Mouse (Mus musculus) urinary bladder, adult 18-20 months (tissue): ENCODE measurements around the gene Mob1a.
"Not testable (repeated sequence)": the region's sequence is repeated elsewhere in the genome, so short reads cannot be mapped to it uniquely, and the experiment has no call there.

Experiments
- DNase-seq, 2 experiments: peaks; one replicate each; pipeline ENCODE4 v3.0.0; 2022; ENCODE audit warnings: low spot score in 2 of 2, mixed read lengths in 2 of 2

Gene Mob1a

GRCm38 (mm10) chr6:83342957-83343356 is 17.1 kb downstream of the Mob1a start:
- no peak for DNase-seq

- not testable (repeated sequence) for DNase-seq
Observed at GRCm38 (mm10) chr6:83345285-83345684, 19.5 kb downstream of the Mob1a start.

- DNase-seq, result no peak
Observed at GRCm38 (mm10) chr6:83347916-83348315, 22.1 kb downstream of the Mob1a start.

- no peak for DNase-seq
Observed at GRCm38 (mm10) chr6:83348873-83349272, 23.1 kb downstream of the Mob1a start, which contains the start of gene Bola3. Bola3 (plus strand) TSS chr6:83349147.

GRCm38 (mm10) chr6:83349274-83349958 is 23.6 kb downstream of the Mob1a start:
- peak; percentile 85 to 98 for DNase-seq

GRCm38 (mm10) chr6:83350172-83350571 is 24.4 kb downstream of the Mob1a start:
- no peak for DNase-seq

- DNase-seq, result no peak
Observed at GRCm38 (mm10) chr6:83350851-83351405, 25.1 kb downstream of the Mob1a start.

- no peak for DNase-seq
Observed at GRCm38 (mm10) chr6:83351490-83352160, 25.8 kb downstream of the Mob1a start.

GRCm38 (mm10) chr6:83352666-83353410 is 27.0 kb downstream of the Mob1a start:
- no peak for DNase-seq

GRCm38 (mm10) chr6:83354856-83355781 is 29.3 kb downstream of the Mob1a start:
- DNase-seq, result no peak

GRCm38 (mm10) chr6:83356569-83357138 is 30.8 kb downstream of the Mob1a start:
- DNase-seq, result peak; percentile 56 to 62

GRCm38 (mm10) chr6:83357436-83357835 is 31.6 kb downstream of the Mob1a start:
- no peak for DNase-seq

- no peak for DNase-seq
Observed at GRCm38 (mm10) chr6:83361523-83362248, 35.9 kb downstream of the Mob1a start.

- no peak for DNase-seq
Observed at GRCm38 (mm10) chr6:83363075-83363474, 37.3 kb downstream of the Mob1a start.

GRCm38 (mm10) chr6:83370316-83370965 is 44.6 kb downstream of the Mob1a start:
- no peak for DNase-seq

- DNase-seq, result no peak
Observed at GRCm38 (mm10) chr6:83371350-83371749, 45.5 kb downstream of the Mob1a start.

- no peak for DNase-seq
Observed at GRCm38 (mm10) chr6:83373704-83374300, 48.0 kb downstream of the Mob1a start.

GRCm38 (mm10) chr6:83381510-83382491 is 56.0 kb downstream of the Mob1a start:
- no peak for DNase-seq
